Mouse (Mus musculus): ENCODE measurements at regions not wholly inside any gene's neighbourhood (a gene's known extent, or its start where the extent isn't known, plus 50 kb on each side); places are given as distances from the start of the nearest gene placed in this dataset.

GRCm38 (mm10) chr12:26867731-26868130 is 398.7 kb downstream of the Cmpk2 start:
- Histone ChIP-seq H3K27ac (no peak overlapping the region), H3K4me1 (no peaks in the 10 kb centered on the region), H3K4me2 (no peak overlapping the region), H3K27me3 (no peaks in the 10 kb centered on the region), H3K9ac (no peak overlapping the region), H3K4me3 (replicated peaks) (no peak overlapping the region), H3K36me3 (replicated peaks) (no peaks in the 10 kb centered on the region), H3K9me3 (no peaks in the 10 kb centered on the region)
- 71% methylated on average over 6 of the region's 6 CpGs for WGBS
- no peak for ATAC-seq (ENCODE audit: low FRiP score)

DNA sequence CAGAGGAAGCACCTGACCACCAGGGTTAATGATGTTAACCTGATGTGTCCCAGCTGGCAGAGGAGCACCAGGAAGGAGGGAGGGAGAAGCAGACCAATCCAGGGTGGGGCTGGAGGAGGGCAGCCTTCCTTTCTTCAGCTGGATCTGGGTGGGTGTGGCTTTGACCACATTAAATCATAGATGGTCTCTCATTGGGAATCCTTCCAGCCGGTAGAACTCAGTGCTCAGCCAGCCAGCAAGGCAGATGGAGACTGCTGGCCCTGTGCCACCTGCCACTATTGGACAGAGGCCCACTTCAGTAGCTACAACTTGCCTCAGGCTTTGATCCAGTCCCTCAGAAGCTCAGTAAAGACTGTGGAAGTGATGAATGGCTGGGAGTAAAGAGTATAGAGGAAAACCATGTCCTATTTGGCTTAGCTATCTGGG is 386.1 kb downstream of the Cmpk2 start:
- H3K9ac ChIP-seq, result no peak overlapping the region
- peak; percentile 63; the same call in 1 of the 2 replicates for ATAC-seq (ENCODE audit: low FRiP score)

GRCm38 (mm10) chr12:26844917-26845316 is 375.9 kb downstream of the Cmpk2 start:
- no peaks in the 10 kb centered on the region for H3K36me3 ChIP-seq (replicated peaks)
- H3K27ac ChIP-seq, result no peak overlapping the region
- H3K9ac ChIP-seq, result no peak overlapping the region
- H3K27me3 ChIP-seq, result no peaks in the 10 kb centered on the region
- H3K9me3 ChIP-seq, result no peaks in the 10 kb centered on the region
- no peak overlapping the region for H3K4me3 ChIP-seq (replicated peaks)
- H3K4me2 ChIP-seq, result no peak overlapping the region
- no peaks in the 10 kb centered on the region; the same call in 1 of the 2 replicates for H3K4me1 ChIP-seq
- 75% methylated on average over 12 of the region's 12 CpGs for WGBS
- no peak for ATAC-seq (ENCODE audit: low FRiP score)

More for the DNA sequence above, 386.1 kb downstream of the Cmpk2 start:
- Histone ChIP-seq H3K36me3 (replicated peaks) (no peaks in the 10 kb centered on the region), H3K27me3 (no peaks in the 10 kb centered on the region), H3K4me2 (no peak overlapping the region), H3K4me1 (no peaks in the 10 kb centered on the region), H3K4me3 (replicated peaks) (no peak overlapping the region), H3K27ac (peak overlapping the region; percentile 6; the same call in 1 of the 2 replicates), H3K9me3 (peaks cover 10% of the 10 kb centered on the region; the same call in 1 of the 2 replicates)
- WGBS, result 46% methylated on average over 1 of the region's 1 CpGs

- Histone ChIP-seq H3K4me1 (no peaks in the 10 kb centered on the region; the same call in 1 of the 2 replicates), H3K9me3 (no peaks in the 10 kb centered on the region), H3K27ac (no peak overlapping the region), H3K9ac (no peak overlapping the region), H3K4me2 (no peak overlapping the region), H3K36me3 (replicated peaks) (no peaks in the 10 kb centered on the region), H3K4me3 (replicated peaks) (no peak overlapping the region), H3K27me3 (no peaks in the 10 kb centered on the region)
- 23% methylated on average over 5 of the region's 5 CpGs for WGBS
- no peak for ATAC-seq (ENCODE audit: low FRiP score)
These were observed 373.7 kb downstream of the Cmpk2 start for GRCm38 (mm10) chr12:26842696-26843095.

DNA sequence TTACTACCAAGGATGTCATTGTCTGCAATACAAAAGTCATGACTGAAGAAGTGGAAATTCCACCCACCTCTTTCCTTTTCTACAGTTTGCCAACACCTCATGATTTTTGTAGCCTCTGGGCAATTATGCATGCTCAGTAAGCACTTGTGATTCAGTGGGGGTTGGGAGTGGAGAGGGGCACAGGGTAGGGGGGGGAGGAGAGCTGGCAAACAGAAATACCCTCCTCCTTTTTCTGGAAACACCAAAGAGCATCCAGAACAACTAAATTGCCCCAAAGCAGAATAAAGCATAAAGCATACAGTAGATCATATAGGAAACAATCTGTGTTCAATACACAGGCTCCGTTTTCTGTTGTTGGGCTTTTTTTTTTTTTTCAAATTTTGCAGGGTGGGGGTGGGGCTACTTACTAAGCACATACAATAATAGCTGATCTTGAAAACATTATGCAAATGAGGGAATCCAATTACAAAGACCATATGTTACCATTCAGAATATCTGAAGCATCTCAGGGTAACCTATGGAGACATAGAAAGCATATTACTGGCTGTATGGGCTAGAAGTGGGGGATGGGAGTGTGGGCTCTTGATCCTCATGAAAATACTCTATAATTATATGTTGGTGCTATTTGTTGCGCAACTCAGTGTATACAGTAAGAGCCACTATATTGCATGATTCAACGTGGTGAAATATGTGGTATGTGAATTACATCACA is 352.4 kb downstream of the Cmpk2 start:
- WGBS, result 30% methylated on average over 3 of the region's 3 CpGs
- no peaks in the 10 kb centered on the region for H3K9me3 ChIP-seq
- no peak overlapping the region for H3K4me3 ChIP-seq (replicated peaks)
- H3K4me2 ChIP-seq, result no peak overlapping the region
- H3K4me1 ChIP-seq, result peaks cover 23% of the 10 kb centered on the region
- no peaks in the 10 kb centered on the region for H3K27me3 ChIP-seq
- H3K9ac ChIP-seq, result no peak overlapping the region
- peak overlapping the region; percentile 60 for H3K27ac ChIP-seq
- ATAC-seq (ENCODE audit: low FRiP score), result peak; percentile 77
- H3K36me3 ChIP-seq (replicated peaks), result no peaks in the 10 kb centered on the region

- WGBS, result 90% methylated on average over 3 of the region's 3 CpGs
- H3K27ac ChIP-seq, result no peak overlapping the region
These were observed 348.9 kb downstream of the Cmpk2 start for GRCm38 (mm10) chr12:26817866-26818265.

DNA sequence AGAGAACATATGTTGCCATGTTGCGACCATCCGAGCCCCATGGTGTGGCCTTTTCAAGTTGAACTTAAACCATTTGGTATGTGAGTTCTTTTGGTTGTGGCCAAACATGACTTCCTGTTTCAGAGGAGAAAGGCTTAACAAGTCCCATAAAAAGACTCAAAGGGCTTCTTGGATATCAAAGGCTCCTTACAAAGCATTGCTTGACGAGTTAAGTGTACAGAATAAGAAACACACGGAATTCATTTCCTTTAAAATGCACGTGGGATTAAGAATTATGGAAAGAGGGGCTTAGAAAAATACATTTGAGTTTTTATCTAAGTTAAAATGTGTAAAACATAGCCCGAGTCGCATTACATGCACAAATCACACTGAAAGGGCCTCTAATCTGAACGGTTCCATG is 346.8 kb downstream of the Cmpk2 start:
- no peak overlapping the region for H3K4me2 ChIP-seq
- no peaks in the 10 kb centered on the region for H3K9me3 ChIP-seq
- H3K27me3 ChIP-seq, result no peaks in the 10 kb centered on the region
- WGBS, result 66% methylated on average over 8 of the region's 8 CpGs
- H3K9ac ChIP-seq, result no peak overlapping the region
- no peak overlapping the region for H3K27ac ChIP-seq
- no peak overlapping the region for H3K4me3 ChIP-seq (replicated peaks)
- no peak for ATAC-seq (ENCODE audit: low FRiP score)
- peaks cover 8% of the 10 kb centered on the region for H3K4me1 ChIP-seq
- H3K36me3 ChIP-seq (replicated peaks), result no peaks in the 10 kb centered on the region

More at GRCm38 (mm10) chr12:26817866-26818265, 348.9 kb downstream of the Cmpk2 start:
- Histone ChIP-seq H3K4me1 (peaks cover 19% of the 10 kb centered on the region), H3K4me2 (no peak overlapping the region), H3K9me3 (no peaks in the 10 kb centered on the region), H3K9ac (no peak overlapping the region), H3K4me3 (replicated peaks) (no peak overlapping the region), H3K36me3 (replicated peaks) (no peaks in the 10 kb centered on the region), H3K27me3 (no peaks in the 10 kb centered on the region)
- no peak for ATAC-seq (ENCODE audit: low FRiP score)

GRCm38 (mm10) chr12:26810565-26811177 is 341.7 kb downstream of the Cmpk2 start:
- no peaks in the 10 kb centered on the region for H3K36me3 ChIP-seq (replicated peaks)
- H3K4me2 ChIP-seq, result no peak overlapping the region
- H3K9me3 ChIP-seq, result no peaks in the 10 kb centered on the region
- WGBS, result 84% methylated on average over 5 of the region's 5 CpGs
- ATAC-seq (ENCODE audit: low FRiP score), result no peak
- no peak overlapping the region for H3K4me3 ChIP-seq (replicated peaks)
- H3K4me1 ChIP-seq, result peaks cover 6% of the 10 kb centered on the region; the same call in 1 of the 2 replicates
- H3K9ac ChIP-seq, result no peak overlapping the region
- no peaks in the 10 kb centered on the region for H3K27me3 ChIP-seq
- no peak overlapping the region for H3K27ac ChIP-seq

DNA sequence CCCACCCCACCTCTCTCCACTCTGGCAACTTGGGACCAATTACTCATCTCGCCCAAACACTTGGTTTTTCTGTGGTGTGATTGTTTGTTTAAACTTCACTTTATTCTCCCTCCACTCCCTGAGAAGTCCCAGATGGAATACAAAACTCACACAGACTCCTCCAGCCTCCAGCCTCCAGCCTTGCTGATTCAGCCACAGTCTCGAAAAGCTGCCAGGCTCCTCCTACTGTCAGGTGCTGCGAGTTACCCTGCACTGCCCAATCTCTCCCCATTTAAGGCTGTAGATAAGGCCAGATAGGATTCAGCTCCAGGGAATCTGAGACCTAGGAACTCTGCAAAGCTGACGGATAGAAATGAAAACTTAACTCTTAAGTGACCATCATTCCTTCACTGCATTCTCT is 340.7 kb downstream of the Cmpk2 start:
- H3K4me3 ChIP-seq (replicated peaks), result no peak overlapping the region
- H3K36me3 ChIP-seq (replicated peaks), result no peaks in the 10 kb centered on the region
- no peak overlapping the region for H3K9ac ChIP-seq
- H3K9me3 ChIP-seq, result no peaks in the 10 kb centered on the region
- H3K27me3 ChIP-seq, result no peaks in the 10 kb centered on the region
- peaks cover 6% of the 10 kb centered on the region; the same call in 1 of the 2 replicates for H3K4me1 ChIP-seq
- WGBS, result 10% methylated on average over 4 of the region's 4 CpGs
- no peak overlapping the region for H3K4me2 ChIP-seq
- no peak overlapping the region for H3K27ac ChIP-seq
- no peak for ATAC-seq (ENCODE audit: low FRiP score)

- no peaks in the 10 kb centered on the region for H3K27me3 ChIP-seq
- no peaks in the 10 kb centered on the region for H3K36me3 ChIP-seq (replicated peaks)
- no peak overlapping the region for H3K9ac ChIP-seq
- H3K4me3 ChIP-seq (replicated peaks), result no peak overlapping the region
- H3K27ac ChIP-seq, result no peak overlapping the region
- no peaks in the 10 kb centered on the region for H3K9me3 ChIP-seq
- H3K4me1 ChIP-seq, result no peaks in the 10 kb centered on the region; the same call in 1 of the 2 replicates
- ATAC-seq (ENCODE audit: low FRiP score), result peak; percentile 80
- WGBS, result 59% methylated on average over 5 of the region's 5 CpGs
- H3K4me2 ChIP-seq, result no peak overlapping the region
These were observed 333.5 kb downstream of the Cmpk2 start for GRCm38 (mm10) chr12:26802542-26802941.

DNA sequence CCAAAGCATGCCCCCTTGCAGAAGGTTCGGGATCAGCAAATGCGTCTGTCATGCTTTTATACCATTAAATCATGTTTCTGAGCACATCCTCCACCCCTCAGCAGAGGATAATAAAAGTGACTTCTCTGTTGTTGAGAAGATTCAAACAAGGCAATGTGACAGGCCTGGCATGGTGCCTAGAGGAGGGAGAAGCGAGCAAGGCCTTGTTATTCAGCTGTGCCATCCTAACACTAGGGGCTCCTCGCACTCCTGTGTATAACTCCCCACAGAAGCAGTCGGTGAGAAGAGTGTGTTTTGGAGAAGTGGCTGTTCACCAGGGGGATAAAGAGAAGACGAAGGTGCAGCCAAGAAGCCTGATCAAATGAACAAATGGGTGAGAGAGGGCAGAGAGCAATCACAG is 330.3 kb downstream of the Cmpk2 start:
- Histone ChIP-seq H3K27ac (no peak overlapping the region), H3K4me1 (peaks cover 11% of the 10 kb centered on the region), H3K36me3 (replicated peaks) (no peaks in the 10 kb centered on the region), H3K4me2 (no peak overlapping the region), H3K27me3 (no peaks in the 10 kb centered on the region), H3K4me3 (replicated peaks) (no peak overlapping the region), H3K9me3 (no peaks in the 10 kb centered on the region), H3K9ac (no peak overlapping the region)
- 83% methylated on average over 6 of the region's 6 CpGs for WGBS
- ATAC-seq (ENCODE audit: low FRiP score), result no peak

DNA sequence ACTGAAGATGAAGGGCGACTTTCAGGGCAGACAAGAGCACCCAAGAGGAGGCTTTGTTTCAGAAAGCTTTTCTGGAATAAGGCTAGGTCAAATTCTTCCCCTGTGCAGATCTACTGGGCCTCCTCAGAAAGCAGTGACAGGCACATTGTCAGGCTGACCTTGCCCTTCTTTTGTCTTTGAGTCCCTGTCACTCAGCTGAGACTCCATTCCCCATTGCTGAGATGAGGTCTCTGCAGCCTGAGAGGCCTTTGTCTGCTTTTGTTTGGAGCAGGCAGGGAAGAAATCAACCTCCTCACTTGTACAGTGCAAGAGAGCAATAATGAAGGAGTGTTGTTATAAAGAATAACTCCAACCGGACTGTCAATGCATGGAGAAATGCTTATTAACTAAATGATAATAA is 327.4 kb downstream of the Cmpk2 start:
- no peak for ATAC-seq (ENCODE audit: low FRiP score)
- H3K4me3 ChIP-seq (replicated peaks), result no peak overlapping the region
- H3K27me3 ChIP-seq, result no peaks in the 10 kb centered on the region
- H3K9ac ChIP-seq, result no peak overlapping the region
- H3K27ac ChIP-seq, result peak overlapping the region; percentile 66
- WGBS, result 37% methylated on average over 2 of the region's 2 CpGs
- H3K9me3 ChIP-seq, result no peaks in the 10 kb centered on the region
- H3K4me2 ChIP-seq, result no peak overlapping the region
- H3K4me1 ChIP-seq, result peaks cover 11% of the 10 kb centered on the region
- no peaks in the 10 kb centered on the region for H3K36me3 ChIP-seq (replicated peaks)

All from forebrain, embryonic 12.5 days (tissue).